Mouse (Mus musculus) heart, adult 8-10 months (tissue): ENCODE results near the gene Ep400. TPM values are rescaled to one million over a fixed set of nuclear protein-coding genes. Genes with fewer than 3 reads are reported as not detected.
"Not testable (repeated sequence)": the region's sequence is repeated elsewhere in the genome, so short reads cannot be mapped to it uniquely, and the experiment has no call there.

Experiments used
- DNase-seq: peaks from one replicate; pipeline ENCODE4 v3.0.0; 2022; ENCODE audit warnings: low spot score
- total RNA-seq, 4 experiments: library from RNA; stranded (reverse); gene quantifications; 2 replicates each; pipeline ENCODE4 v1.2.4; 2022

The Ep400 gene
- total RNA-seq, 4 experiments from 2014 or later = 33.2 to 37.3 (median 34.8) TPM

DNA sequence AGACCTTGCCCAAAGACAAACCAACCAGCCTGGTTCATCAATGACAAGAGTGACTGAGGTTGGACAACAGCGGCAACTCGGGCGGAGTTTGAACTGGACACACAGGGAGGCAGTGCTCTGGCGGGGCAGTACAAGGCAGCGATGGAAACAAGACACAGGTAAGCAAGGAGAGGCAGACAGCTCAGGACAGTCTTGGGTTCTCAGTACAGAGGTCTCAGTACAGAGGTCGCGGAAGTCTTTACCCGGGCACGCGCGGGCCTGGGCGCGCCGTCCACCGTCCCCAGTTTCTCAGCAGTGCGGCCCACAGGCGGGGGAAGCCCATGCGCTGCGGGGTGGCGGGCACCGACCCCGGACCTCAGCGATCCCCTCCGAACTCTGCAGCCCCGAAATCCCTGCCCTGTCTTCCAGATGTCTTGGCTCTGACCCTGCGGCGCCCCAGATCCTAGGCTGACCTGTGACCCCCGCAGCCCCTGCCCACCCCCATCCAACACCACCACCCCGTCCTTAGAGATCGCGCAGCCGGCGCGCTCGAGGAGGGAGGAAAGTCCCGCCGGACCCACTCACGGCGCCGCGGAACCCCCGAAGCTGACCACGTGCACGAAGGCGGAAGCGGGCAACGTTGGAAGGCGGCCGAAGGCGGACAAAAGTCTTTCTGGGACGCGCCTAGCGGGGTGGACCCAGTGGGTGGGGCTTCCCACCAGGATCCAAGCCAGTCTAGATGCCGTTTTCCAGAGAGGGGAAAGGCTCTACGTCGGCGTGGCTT is 9.7 kb upstream of the Ep400 start, which contains the start of gene Pus1:
Gene Pus1 (minus strand): TSS at position 662 of the 763 bp plus-strand sequence.
- peak; percentile 98 for DNase-seq

DNA sequence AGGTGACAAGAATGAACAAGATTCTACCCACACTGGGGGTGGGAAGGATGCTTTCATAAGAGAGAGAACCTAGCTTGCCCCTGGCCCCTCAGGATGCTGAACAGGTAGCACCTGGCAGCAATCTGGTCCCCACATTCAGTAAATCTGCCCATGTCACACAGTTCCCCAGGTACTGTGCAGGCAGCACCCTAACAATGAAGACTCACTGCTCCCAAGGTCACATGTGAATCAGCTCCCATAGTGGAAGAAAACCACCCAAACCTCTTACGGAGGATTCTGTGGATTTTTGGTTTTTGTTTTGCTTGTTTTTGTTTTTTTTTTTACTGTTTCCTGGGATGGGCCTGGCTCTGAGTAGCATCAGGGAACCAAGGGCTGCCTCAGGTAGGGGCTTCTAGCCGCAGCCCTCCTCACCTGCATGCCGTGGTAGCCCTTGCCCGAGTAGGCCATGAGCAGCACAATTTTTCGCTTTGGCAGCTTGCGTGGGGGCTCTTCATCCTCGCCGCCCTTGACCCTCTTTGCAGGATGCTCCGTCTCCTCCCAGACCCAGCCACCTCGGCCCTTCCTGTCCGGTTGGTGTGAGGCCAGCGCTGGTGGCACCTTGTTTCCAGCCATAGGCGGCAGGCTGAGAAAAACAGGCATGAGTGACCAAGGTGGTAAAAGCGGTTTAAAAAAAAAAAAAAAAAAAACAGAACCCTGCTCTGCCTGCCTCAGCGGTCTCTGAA is 8.9 kb upstream of the Ep400 start:
- no peak for DNase-seq

DNA sequence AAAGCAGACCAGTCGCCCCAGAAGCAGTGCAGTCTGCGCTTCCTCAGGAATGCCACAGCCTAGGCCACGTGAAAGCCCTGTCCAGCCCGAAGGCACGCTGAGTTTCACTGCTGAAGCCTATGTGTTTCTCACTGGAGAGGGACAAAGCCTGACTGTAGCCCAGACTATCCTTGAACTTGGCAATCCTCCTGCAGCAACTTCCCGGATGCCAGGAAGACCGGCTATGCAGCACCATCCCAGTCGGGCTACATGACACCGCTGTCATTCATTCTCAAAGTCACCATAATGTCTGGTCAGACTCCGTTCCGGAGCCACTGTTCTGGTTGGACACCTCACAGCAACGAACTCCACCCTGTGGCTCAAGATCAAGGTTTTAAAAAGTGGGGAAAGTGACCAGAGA is 7.7 kb upstream of the Ep400 start:
- DNase-seq = no peak

DNA sequence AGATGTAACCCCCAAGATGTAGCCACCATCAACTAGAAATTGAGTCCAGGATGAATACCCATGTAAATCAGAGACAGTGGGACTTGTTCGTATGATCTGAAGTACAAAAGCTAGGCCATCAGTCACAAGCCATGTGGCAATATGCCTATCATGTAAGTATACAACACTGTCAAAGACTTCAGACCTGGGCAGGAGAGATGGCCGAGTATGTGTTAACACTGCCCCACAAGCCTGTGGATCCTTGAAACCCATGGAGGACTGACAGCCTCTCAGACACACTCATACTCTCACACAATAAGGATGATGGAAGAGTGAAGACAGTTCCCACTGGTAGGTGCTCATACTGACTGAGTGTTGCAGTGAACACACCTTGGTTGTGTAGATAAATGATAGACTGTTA is 5.6 kb upstream of the Ep400 start:
- no peak for DNase-seq

DNA sequence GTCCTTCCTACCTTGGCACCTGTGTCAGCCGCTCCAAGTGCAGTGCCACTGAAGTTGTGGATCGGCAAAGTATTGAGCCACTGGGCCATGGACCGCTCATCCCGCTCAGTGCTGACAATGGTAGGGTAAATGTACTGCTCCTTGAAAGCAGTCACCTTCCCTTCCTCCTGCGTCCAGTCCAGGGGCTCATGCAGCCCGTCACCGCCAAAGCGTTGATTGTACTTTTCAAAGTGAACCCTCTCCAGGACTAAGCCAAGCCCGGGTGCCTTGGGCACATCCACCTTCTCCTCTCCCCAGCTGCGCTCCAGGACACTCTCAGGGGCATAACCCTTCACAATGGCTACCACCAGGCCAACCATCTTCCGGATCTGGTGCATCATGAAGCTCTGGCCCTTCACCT is 4.0 kb upstream of the Ep400 start:
- no peak for DNase-seq

DNA sequence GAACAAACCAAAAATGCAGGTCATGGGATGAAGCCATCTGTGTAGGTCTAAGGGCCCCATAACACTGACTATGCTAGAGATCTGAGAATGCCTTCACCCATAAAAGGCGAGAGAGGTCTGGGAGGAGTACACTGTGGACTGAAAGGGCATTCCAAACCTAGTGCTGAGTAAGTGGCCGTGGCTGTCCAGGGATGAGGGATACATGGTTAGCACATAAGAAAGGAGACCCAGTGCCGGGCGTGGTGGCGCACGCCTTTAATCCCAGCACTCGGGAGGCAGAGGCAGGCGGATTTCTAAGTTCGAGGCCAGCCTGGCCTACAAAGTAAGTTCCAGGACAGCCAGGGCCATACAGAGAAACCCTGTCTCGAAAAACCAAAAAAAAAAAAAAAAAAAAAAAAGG is 2.4 kb upstream of the Ep400 start:
- not testable (repeated sequence) for DNase-seq

DNA sequence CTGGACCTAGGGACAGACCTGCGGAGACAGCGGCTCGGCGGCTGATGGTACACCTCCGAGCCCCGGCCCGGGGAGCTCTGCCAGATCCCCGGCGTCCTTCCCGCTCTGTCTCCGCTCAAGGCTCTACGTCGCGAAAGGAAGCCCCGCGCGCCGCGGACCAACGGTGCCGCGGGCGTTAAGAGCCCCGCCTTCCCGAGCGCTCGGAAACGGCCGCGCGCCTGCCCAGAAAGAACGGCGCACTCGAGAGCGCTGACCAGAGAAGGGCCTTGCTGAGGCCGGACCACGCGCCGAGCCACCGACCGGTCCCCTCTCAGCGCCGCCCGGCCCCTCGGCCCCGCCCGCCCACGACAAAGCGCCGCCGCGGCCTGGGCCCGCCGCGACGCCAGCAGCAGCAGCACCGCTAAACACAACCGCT is 479 bp downstream of the Ep400 start:
- no peak for DNase-seq

DNA sequence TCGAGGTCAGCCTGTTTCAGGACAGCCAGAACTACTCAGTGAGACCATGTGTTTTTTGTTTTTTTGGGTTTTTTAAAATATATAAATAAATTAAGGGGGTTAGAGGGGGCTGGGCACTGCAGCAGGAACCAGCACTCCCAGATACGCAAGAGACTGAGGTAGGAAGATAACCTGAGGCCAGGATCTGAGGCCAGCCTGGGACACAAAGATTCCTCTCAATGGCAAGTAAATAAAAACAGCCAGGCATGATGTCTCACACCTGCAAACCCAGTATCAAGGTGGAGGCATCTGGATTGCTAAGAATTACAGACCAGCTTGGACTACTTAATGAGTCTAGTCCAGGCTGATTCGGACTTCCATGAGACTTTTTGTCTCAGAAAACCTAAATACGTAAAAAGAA is 1.2 kb downstream of the Ep400 start:
- DNase-seq = no peak

DNA sequence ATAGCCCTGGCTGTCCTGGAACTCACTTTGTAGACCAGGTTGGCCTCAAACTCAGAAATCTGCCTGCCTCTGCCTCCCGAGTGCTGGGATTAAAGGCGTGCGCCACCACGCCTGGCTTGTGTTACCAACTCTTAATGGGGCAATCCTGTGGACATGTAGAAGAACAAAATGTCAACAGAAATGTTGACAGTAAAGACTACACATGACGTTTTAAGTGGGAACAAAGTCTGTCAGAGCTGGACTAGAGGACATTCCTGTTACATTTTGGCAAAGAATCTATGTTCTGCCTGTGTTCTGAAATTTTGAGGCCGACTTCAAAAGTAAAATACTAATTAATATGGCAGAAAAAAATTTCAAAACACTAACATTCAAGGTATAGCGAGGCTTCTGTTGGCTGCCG is 6.6 kb downstream of the Ep400 start:
- no peak for DNase-seq

DNA sequence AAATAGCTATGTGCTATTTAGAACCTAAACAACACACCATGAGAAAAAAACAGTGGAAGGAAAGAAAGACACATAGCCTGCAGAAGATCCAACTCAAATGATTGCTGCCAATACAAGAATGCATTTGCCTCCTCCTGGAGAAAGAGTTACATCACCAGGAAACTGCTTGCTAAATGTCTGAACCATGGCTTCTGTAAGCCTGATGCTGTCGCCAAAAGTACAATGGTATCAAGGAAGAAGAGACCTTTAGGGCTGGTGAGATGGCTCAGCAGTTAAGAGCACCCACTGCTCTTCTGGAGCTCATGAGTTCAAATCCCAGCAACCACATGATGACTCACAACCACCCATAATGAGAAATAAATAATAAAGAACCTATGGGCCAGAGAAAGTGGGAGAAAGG is 25.5 kb downstream of the Ep400 start:
- DNase-seq = no peak

DNA sequence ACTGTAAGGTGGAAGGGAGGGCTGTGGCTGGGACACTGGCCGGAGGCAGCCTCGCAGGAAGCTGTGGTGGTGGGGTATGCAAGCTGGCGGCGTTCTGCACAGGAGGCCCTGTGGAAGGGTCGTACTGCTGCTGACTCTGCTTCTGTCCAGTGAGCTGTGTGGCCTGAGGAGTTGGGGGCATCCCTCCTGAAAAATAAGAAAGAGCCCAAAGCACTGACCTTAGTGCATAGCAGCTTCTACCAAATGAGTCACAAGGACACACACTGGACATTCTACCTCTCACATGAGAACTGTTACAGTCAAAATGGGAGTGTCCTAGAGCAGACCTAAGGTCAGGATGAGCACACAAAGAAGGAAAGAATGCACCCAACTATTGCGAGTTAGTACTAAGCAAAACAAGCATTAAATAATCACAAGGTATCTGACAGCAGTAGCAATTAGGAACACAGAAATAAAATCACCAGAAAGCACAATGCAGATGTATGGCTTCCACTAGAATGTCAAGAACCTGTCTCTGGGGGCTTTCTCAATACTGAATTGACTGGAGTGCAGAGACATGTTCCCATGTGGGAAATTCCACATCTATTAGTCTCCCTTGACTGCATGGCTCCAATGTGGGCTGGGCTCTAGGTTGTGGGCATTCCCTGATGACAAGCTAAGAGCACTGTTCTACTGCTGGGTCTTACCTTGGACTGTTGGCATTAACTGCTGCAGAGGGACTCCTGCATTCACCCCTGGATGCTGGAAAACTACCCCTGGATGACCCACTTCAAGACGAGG is 30.8 kb downstream of the Ep400 start:
- no peak for DNase-seq

DNA sequence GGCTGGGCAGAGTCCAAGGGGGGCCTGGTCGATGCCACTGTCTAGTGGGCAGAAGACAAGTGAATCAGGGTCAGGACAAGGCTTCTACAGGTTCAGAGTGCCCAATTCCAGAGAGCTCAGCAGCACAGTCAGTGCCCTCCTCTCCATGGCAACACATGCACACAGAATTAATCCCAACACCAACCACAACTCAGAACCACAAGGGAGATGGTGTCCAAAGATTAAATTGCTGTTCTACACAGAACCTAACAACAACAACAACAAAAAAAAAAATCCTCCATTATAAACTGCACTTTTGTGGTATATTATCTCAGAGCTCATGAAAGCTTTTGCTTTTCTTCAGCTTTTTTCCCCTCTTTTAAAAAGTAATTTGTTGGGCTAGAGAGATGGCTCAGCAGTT is 34.9 kb downstream of the Ep400 start:
- DNase-seq = no peak

DNA sequence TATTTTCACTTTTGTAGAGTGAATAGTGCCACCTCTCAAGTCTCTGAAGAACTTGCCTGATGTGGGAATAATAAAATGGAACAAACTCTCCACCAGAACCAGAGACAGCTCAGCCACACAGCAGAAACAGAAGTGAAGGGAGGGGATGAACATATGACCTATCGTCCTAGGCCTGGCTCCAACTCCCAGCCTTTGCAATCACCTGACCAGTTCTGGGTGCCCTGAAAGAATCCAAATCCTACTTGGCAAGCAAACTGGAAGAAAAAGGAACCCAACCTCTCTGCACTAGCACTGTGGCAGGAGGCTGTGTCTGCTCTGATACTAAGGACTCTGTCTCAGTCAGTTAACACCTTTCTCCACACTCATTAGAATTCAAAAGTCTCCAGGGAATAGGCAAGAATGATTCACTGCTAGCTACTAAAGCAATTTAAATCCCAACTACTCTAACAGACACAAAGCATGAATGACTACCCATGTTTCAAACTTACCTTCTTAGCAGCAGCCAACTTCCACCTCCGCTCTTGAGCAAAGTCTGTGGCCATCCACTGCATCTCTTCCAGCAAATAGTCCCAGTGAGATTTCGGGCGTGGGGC is 37.2 kb downstream of the Ep400 start:
- no peak for DNase-seq

DNA sequence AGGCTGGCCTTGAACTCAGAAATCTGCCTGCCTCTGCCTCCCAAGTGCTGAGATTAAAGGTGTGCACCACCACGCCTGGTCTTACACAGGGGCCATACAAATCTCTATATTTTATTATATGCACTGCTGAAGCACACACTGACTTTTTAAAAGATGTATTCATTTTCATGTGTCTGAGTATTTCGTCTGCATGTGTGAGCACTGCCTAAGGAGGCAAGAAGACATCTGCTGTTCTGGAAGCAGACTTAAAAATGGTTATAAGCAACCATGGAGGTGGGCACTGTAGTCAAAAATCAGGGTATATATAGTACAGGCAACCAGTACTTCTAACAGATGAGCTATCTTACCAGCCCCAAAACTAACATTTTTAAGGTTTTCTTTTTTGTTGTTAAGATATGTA is 39.3 kb downstream of the Ep400 start:
- DNase-seq = no peak

DNA sequence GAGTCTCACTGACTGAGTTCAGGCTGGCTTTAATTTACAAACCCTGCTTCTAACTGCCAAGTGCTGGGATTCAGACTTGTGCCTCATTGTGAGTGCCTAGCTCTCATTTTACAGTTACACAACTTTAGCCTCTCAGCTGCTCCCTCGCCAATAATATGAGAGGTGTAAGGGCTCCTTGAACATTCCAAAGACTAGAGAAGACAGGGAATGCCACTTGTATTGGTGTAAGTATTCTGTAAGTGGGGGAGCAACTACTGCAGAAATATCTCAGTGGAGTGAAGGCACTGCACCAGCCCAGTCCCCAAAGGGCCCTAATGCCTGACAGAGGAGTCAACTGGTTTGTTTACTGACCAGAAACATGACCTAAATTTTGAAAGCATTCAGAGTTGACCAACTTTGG is 42.7 kb downstream of the Ep400 start:
- no peak for DNase-seq

DNA sequence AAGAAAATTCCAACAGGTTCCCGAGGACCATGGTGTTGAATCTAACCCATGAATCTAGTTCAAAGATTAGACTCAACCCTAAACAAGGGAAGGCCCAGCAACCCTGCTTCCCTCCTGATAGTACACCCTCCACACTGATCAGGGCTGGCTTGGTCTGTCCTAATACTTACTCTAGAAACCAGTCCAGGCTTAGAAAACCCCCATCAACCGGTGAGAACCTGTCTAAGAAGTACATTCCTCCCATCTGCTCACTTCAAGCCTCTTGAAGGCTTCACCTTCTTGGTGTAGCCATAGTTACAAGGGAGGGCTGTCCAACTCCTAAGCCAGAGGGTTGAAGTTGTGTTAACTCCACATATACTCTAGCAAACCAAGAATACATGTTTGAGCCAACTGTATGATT is 47.0 kb downstream of the Ep400 start:
- no peak for DNase-seq

DNA sequence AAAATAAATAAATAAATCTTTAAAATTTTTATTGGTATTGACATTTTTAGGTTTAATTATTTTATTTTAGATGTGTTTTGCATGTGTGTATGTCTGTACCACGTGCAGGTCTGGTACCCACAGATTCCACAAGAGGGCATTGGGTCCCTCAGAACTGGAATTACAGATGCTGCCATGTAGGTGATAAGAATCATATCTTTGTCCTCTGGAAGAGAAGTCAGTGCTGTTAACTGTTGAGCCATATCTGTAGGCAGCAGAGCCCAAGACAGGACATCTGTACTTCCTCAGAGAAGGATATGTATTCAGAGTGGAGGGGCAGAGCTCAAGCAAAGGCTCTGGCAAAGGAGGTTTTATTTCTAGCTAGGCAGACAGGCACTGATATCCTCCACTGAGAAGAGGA is 49.1 kb downstream of the Ep400 start:
- DNase-seq = not testable (repeated sequence)

DNA sequence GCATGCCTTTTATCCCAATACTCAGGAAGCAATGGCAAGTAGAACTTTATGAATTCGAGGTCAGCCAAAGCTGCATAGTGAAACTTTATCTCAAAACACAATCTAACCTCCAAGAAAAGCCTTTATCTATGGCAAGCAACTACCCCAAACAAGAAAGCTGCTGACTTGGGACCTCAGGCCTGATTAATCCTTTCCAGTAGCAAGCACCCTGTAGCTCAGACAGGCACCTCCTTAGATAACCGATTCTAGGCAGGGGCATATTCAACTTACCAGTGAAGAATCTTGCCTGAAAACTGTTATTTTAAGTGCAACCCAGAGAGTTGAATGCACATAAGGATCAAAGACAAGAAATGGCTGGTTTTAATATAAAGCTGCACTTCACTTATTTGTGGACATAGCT is 59.1 kb downstream of the Ep400 start:
- no peak for DNase-seq

DNA sequence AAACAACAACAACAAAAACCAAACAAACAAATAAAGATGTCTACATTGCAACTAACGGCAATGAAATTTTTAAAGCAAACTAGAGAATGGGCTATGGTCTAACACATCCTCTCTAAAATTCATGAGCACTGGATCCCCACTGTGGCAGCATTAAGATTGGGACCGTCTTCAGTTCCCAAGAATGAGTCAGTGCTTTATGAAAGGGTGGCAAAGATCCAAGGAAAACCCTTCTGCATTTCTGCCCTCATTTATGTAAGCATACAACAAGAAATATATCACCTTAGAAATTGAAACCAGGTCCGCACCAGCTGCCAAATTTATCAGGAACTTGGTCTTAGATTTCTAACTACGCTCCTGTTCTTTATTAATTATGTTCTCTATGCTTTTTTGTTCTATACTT is 61.3 kb downstream of the Ep400 start:
- DNase-seq = no peak

DNA sequence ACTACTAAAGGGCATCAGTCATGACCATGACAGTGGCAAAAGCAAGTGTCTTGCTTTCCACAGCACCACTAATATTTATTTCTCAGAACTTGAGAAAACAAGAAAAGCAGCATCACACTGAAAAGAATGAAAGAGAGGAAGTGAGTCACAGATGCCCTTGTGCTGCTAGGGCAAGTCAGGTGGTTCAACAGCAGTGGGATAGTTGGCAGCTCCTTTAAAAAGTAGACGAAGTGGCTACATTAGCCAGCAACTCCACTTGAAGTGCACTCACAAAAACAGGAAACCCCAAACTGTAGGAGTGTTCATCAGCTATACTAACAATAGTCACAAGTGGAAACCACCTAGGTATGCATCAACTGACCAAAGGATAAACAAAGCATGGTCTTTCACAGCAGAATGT is 66.5 kb downstream of the Ep400 start:
- DNase-seq = no peak

DNA sequence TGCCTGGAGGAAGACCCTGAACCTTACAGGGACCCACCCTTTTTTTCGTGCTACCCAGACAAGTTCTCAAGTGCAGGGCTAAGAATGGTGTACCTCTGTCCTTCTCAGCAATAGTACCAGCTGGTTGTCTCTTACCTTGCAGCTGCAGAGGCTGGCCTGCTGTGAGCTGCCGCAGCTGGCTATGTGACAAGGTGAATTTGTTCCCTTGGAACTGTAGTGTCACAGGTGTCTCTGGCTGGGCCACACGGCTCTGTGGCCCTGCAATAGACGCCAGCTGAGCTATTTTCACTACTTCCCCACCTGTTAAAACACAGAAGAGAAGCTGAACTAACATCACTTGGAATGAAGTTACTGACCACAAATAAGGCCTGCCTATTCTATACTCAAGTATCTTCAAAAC is 71.9 kb downstream of the Ep400 start:
- no peak for DNase-seq

DNA sequence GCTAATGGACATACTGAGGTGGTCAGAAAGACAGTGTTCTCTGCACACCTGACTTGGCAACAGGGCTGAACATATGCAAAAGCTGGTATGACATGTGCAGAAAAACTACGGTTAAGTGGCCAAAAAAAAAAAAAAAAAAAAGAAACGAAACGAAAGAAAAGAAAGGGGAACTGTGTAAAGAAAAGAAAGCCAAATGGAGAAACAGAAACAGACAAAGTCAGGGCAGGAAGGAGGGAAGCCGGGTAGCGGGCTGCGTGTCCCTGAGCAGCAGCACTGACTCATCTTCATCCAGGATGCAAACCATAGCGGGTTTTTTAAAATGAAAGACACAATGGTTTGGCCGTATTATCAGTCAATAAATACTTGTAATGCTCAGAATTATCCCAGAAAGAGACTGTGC is 88.5 kb downstream of the Ep400 start:
- no peak for DNase-seq
